Mouse (Mus musculus) liver, adult 2 months (tissue): ENCODE measurements at regions not wholly inside any gene's neighbourhood (a gene's known extent, or its start where the extent isn't known, plus 50 kb on each side); places are given as distances from the start of the nearest gene placed in this dataset.

ENCODE experiments used
- CTCF ChIP-seq: fragments of 200-500 bp; IDR thresholded peaks from 2 replicates; pipeline ENCODE4 v1.5.1; 2011; ENCODE audit warnings: low read depth, low read length, control low read depth
- POLR2A ChIP-seq: fragments of 200-500 bp; IDR thresholded peaks from 2 replicates; pipeline ENCODE4 v1.6.1; 2011; ENCODE audit warnings: low read length, control low read depth; ENCODE audit not compliant: insufficient read depth; ENCODE audit errors: extremely low read depth

DNA sequence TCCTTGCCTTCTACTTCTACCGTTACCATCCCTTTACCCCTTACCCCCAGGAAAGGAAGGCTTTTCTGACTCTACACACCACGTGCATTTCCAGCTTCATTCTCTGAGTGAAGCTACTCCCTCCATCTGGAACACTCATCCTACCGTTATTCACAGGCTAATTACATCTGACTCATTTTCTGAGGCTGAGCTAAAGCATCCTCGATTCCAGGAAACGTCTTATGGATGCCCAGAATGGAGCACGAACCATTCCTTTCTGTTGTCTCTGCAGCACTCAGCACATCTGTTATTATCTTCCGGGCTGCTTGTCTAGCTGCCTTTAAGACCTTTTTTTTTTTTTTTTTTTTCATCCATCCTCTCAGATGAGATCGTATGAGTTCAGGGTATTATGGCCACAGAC is 112.5 kb upstream of the Btg1 start:
- TF ChIP-seq CTCF, result no peak
- no peak for TF ChIP-seq POLR2A
